Mouse (Mus musculus): ENCODE results near the gene Rpl38.

DNA sequence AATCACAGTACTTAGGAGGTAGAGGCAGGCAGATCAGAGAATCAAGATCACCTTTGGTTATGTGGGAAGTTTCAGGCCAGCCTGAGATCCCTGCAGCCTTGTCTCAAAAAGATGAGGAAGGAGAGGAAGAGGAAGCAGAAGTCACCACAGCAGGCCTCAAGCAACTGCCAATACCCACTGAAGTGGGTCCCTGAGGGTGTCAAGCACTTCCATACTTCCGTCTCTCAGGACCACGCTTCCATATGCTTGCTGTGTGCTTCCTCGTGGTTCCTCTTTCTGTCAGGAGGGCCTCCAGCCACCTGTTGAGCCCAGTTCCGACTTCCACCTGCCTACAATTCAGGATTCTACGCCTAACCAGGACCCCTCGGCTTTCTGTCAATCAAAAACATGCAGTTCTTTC lies 14.7 kb upstream of the Rpl38 start:
- TF ChIP-seq CTCF (IDR thresholded peaks at IDR 0.05; ENCODE audit: borderline replicate concordance, control insufficient read depth, extremely low read depth, insufficient read depth, low read length, poor library complexity) (no peak), POLR2A (IDR thresholded peaks at IDR 0.05; ENCODE audit: control insufficient read depth, extremely low read depth, insufficient read depth, low read length, poor library complexity) (no peak)

All from thymus, adult 2 months (tissue).